Mouse (Mus musculus) urinary bladder, postnatal 25 days (tissue): ENCODE data around the gene Olfr56.
A peak's percentile ranks its signal among the peaks of the same experiment; 100 is the strongest.

Experiments used
- DNase-seq: peaks from one replicate; pipeline ENCODE4 v3.0.0; 2022; ENCODE audit warnings: low spot score

The Olfr56 gene

DNA sequence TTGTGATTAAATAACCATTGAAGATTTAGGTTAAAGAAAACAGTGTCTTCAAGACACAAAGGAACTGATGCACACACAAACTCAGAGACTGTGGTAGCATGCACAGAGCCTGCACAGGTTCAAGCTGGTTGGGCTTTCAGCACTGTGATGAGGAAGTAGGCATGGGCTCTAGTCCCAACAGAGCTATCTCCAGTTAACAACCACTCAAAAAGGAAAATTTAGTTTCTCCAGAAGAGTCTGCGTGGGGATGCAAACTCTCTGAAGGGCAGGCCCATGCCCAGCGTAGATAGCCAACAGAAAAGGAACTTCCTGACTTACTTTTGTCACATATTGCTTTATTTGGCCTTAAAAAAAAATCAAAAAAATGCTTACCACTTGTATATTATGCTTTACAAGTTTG is 114.1 kb downstream of the Olfr56 start:
- no peak for DNase-seq

DNA sequence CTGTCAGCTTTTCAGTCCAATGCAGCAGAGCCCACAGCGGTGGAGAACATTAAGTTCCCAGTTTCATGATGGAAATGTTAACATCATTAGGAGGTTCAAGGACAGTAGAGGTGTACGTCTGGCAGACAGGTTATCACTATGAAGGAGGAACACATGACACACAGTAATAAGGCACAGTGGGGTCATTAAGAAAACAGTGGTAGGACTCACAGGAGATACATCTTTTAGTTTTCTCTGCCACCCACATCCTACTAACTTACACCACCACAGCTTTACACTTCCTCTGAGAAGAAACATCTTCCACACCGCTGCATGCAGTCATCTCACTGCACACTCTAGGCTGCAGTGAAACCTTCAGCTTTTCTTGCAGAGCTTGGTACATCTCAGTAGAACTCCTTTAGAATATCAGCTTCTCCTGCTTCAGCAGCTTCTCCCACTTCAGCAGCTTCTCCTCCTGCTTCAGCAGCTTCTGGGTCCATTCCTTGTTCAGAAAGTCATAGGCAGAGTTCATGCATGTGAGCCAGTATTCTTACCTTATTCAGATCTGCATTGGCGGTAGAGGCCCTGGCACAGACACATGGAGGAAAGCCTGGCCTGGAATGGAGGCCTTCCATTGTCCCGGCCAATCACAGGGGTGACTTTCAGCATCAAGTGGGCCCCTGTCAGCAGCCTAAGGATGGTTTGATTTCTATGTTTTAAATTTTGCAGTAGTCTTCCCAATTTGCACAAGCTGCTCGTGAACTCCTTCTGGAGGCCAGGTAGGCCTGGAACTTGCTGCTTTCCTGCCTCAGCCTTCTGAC is 115.4 kb downstream of the Olfr56 start:
- no peak for DNase-seq

DNA sequence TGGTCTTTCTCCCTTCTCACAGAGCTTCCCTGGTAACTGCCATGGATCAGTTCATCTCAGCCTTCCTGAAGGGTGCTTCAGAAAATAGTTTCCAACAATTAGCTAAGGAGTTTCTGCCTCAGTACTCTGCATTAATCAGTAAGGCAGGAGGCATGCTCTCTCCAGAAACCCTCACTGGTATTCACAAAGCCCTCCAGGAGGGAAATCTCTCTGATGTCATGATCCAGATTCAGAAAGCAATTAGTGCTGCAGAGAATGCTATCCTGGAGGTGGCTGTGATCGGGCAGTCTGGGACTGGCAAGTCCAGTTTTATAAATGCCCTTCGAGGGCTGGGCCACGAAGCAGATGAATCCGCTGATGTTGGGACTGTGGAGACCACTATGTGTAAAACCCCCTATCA is 116.7 kb downstream of the Olfr56 start:
- no peak for DNase-seq

DNA sequence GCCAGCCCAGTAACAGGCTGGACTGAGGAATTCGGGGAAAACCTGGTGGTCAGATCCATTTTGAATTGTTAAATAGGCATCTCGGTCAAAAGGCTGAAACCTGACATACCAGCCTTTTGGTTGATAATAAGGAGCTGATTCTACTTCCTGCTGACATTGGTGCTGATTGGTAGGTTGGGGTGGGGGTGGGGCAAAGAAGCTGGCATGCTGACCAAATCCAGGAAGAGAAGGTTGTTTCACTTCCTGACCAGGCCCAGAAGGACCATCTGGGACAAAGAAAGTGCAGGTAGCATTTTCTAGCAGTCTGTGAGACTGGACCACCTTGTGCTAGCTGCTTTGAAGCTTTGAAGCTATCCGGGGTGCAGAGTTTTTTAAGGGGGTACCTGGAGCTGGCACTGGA is 121.7 kb downstream of the Olfr56 start:
- no peak for DNase-seq

DNA sequence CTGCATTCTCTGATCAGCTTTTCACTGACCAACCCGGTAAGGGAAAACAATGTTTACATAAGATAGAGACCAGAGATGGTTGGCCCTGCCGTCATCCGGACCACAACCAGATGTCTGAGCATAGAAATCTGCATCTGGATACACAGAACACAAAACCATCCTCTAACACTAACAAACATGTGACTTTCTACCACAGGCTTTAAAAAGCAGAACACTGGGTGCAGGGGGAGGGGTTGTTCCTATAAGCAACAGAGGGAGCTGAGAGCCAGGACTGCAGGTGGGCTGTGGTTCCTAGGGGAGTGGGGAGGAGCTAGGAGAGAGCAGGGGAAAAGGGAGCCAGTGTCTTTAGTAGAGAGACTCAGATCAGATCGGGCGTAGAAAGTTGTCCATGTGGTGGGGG is 122.8 kb downstream of the Olfr56 start:
- no peak for DNase-seq

DNA sequence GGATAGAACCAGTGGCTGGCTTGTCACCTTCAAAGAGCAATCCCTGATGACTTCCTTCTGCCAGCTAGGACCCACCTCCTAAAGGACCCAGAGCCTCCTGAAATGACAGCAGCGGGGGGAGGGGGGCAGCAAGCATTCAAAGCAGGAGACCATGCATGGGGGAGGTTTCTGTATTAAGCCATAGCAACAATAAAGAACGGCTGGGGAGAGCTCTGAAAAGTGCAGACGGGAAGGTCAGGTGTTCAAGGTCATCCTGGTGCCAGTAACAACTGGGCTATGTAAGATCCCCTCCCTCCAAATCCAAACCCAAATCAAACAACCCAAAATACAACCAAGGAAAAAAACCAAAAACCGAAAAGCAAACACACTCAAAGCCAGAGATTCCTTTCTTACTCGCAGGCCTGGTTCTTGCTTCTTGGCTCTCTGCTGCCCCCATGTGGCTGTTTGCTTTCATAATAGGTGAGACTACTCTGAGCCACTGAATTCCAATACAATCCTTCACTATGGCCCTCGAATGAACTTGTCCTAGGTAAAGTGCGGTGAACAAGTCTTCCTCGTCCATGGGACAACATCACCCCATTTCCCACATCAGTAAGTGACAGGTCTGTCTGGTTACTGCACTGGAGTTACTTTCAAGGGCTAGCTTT is 124.5 kb downstream of the Olfr56 start:
- peak; percentile 95 for DNase-seq

DNA sequence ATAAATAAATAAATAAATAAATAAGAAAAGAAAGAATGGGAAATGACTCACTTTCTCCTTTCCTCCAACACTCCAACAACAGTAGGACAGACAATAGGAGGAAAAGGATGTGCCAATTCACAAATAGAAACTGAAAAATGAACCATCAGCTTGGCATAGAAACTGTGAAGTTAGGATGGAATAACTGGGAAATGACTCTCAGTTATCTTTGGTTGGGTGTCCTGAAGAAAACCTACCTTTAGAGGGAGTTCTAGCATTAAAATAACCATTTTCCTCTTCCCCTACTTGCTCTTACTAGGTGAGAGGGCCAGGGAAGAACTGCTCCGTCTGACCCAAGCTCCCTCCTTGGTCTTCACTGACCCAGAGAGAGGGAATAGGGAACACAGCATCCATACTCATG is 127.1 kb downstream of the Olfr56 start:
- DNase-seq: no peak

DNA sequence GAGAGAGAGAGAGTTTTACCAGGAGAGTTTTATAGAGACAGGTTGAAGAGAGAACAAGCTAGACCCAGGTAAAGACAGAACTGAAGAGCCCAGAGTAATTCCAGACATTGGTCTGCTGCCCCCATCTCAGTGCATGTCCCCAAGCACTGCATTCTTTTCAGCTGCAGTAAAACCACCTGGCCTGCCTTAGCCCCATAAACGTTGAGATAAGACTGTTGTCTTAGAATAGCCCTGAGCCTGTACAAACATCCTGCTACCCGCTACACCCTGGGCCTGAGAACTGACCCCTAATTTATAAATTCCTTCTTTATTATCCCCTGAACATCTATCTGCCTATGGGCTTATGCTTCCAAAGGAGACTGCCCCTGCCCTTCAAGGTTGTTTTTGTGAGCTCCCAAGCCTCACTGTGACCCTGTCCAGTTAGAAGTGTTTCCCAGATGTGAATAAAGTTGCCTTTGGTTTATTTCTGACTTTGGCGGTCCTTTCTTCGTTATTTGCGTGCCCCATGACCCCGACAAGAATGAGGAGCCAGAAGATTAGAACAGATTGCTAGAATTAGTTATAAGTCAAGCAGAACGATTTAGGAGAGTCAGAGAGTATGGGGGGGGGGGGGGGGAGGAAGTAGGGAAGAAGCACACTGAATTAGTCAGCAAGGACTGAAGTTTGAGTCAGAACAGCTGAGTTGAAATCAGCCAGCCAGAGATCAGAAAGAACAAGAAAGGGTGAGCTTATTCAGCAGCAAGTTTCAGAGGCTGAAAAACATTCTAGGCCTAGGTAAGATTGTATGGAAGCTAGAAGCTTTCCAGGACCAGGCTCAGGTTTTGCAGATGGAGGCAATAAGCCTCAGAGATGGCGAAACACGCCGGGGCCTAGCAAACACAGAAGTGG is 129.2 kb downstream of the Olfr56 start:
- DNase-seq: no peak

DNA sequence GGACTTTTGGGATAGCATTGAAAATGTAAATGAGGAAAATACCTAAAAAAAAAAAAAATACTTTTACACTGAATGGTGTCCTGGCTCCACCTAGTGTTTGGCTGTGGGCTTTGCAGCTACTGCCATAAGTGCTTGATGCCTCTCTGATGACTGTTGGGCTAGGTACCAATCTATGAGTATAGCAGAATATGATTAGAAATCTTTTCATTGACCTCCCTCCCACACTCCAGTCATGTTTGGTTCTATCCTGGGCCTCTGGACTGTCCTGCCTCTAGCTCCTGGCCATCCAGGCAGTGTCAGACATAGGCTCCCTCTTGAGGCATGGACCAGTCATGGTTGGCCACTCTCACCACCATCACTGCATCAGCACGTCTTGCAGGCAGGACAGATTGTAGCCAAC is 130.1 kb downstream of the Olfr56 start:
- no peak for DNase-seq

DNA sequence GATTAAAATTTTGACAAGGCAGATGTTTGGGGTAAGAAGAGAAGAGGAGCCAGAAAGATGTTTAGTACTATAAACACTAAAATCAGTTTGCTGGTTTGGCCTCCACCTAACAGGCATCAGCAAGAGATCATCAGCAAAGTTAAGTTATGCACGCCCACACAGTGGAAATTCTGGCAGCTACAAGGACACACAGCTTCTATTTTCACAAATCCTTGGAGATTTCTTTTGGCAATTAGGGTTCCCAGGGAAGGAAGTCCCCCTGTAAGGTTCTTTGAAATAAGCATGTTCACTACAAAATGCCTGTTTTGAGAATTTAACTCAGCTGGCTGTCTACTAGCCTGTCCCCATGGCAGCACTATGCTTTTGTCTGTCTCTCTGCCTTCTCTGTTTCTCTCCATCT is 132.3 kb downstream of the Olfr56 start:
- DNase-seq: no peak

DNA sequence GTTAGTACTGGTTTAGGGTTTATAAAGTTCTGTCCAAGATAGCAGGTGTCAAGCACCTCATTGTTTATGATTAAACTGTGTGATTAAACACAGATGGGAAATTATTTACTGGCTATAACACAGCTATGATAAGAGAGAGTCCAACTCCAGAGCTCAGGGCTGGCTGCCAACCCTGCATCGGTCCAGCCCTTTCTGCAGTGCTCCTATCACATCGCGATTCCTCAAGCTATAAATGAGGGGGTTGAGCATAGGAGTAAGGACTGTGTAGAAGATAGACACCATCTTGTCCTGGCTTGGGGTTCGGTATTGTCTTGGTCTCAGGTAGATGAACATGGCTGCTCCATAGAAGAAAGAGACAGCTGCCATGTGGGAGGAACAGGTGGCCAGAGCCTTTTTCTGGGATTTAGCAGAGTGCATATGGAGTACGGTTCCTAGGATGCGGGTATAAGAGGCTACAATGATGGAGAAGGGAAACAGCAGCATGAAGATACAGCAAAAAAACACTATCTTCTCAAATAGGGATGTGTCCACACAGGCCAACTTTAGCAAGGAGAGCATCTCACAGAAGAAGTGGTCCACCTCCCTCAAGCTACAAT is 134.0 kb downstream of the Olfr56 start:
- DNase-seq: no peak

DNA sequence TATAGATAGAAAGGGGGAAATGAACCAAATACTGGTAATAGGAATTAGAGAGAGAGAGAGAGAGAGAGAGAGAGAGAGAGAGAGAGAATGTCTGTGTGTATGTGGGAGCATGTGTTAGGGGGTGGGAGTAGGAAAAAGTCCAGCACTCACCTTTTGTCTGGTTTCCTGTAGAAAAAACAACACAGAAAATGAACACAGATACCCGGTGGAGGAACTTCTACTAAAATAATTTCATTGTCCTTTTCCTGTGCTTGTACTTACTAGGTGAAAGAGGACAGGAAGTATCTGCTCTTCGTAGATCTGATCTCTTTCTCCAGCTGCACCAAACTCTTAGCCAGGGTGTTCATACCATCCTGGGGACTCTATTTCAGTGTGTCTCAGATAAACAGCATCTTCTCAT is 135.5 kb downstream of the Olfr56 start:
- DNase-seq: no peak

DNA sequence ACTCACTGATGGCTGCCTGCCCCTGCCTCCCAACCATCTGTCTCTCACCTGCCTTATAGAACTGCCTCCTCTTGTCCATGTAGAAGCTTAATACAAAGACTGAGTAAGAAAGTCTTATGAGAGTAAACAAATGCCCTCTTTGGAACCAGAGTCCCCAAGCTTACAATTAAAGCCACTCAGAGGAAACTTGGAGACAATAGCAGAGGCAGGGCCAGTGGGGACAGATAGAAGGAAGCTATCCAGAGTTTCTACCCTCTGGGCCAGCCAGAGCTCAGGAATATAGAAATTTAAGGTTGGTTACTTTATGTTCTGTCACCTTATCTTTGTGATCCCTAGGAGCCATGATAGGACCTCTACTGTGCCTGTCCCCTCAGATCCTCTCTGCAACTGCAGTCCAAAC is 136.1 kb downstream of the Olfr56 start, which contains the start of gene Olfr1396:
TSS of gene Olfr1396 (minus strand) at position 101 of the 400 bp plus-strand sequence.
- DNase-seq: no peak

DNA sequence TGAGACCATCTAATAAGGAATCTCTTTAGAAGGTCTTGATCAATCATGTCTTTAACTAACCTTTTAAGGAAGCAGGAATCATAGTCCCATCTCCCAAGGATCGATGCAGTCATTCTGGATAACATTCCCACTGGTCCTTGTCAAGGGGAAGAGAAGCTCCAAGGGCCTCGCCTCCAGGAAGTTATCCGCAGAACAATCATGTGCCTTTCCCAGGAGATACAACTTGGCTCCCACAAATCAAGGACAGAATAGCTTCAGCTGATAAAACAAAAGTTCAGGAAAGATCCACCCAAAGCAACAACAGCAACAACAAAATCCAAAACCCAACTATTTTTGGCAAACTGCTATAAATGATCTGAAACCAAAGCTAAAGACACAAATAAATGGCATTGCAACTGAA is 140.9 kb downstream of the Olfr56 start:
- no peak for DNase-seq

DNA sequence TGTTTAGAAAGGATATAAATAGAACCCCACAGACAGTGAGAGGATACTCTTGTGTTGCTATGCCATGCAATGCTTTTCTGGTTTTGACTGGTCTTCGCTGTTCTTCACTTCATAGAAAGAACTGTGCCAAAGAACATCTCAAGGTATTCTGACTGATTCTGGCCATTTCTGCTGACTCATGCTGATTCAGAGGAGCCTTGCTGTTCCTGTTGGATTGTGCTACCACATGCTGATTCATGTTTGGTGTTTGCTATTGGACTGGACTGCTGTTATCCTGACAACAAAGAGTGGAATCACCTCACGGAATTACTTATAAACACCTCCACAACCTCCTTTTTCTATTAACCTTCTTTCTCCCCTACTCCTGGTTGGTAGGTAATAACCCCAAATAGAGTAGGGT is 145.5 kb downstream of the Olfr56 start:
- no peak for DNase-seq

DNA sequence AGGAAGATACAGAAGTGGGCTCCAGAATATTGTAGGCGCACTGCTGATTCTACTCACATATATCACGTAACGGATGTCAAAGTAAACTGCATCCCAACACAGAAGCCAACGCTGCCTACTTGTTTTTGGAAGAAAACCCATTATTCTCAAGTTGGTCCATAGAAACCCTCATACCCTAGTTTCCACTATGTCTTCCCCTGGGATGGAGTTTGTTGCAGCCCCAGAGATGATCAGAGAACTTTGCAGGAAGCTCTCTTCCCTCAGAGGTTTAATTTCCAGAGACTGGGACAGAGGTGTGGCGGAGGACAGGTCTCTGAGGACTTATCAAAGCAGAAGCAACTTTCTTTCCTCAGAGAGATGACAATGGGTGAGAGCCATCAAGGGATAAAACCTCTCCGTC is 163.3 kb downstream of the Olfr56 start, which contains the start of gene Olfr1395:
TSS of gene Olfr1395 (plus strand) at position 301 of the 400 bp plus-strand sequence.
- no peak for DNase-seq

DNA sequence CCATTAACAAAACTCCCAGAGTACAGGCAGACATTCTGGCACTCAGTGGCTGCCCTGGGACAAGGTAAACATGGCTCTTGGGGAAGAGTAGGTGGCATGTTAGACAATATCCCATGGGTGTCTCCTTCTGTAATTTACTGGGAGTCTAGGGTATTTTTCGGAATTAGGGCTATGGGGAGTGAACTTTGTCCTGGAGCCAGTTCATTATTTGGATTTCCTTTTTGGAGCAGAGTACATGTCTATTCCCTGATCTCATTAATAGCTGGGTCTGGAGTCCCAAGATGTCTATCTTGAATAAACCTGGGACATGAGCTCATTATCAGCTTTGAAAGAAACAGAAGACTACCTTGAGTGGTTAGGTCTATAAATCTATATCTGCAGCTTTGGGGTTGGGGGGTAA is 175.4 kb downstream of the Olfr56 start, which contains the start of gene Olfr1394:
TSS of gene Olfr1394 (plus strand) at position 301 of the 400 bp plus-strand sequence.
- no peak for DNase-seq

DNA sequence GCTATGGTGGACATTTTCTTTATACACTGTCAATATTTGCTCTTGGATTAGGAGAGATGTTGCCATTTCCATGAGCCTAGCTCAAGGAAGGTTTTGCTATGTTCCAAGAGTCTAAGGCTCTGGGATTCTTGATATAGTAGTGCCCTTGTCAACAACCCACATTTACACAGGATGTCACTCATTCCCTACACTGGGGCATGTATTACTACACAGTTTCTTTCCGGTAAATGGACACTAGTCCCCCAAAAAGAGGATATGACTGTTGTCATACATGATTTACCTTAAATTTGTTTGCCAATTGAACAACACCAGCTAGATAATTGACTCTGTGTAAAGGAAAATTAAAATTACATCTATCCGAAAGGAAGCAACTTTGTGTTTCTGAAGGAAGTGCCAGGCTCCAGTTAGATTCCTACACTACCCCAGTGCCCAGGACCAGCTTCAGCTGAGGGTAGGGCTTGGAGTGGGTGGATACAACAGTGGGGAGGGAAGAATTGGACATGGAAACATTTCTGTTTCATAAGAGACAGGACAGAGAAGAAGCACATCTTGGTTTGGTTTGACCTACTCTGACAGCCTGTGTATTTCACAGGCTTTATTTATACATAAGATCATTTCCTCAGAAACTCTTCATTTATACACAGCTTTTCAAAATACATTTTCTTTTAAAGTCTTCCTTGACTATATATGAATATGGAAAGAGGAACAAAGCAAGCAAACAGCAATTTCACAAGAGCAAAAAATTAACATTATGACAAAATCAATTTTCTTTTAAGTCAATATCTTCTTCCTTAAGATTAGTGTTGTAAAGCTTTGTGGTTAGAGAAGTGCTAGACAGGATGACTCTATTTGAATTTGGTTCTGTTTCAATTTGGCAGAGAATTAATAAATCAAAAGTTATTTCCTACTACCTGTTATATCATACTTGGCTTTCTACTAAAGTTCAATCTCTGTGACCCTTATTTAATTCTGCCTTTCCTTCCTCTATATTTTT is 178.4 kb downstream of the Olfr56 start:
- DNase-seq: no peak

DNA sequence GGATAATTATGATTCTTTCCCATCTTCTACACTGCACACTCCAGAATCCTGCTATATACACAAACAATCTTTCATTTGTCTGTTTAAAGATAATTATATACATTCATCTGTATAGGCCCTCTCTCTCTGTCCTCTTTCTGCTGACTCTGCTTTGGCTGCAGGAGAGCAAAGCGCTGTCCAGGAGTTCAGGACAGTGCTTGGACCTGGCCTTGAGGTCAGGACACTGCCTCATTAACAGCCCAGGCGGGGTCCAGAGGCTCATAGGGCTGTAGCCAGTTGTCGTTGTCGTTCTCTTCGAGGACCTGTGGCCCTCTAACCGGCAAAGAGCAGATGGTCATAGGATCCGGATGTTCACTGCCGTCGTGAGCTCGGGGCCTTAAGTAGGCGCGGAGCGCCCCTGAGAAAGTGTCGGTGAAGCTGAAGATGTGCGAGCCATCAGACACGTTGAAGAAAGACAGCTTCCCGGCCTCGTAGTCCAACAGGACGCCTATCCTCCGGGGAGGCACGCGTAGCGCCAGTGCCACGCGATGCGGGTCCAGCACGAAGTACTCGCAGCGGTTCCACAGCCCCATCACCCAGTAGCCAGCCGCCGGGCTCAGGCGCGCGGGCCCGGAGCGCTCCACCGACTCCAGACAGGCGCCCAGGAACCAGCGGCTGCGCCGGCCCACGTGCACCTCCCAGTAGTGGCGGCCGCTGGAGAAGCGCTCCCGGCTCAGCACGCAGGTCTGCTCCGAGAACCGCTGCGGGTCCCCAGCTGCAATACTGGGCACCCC is 190.3 kb downstream of the Olfr56 start:
- no peak for DNase-seq

DNA sequence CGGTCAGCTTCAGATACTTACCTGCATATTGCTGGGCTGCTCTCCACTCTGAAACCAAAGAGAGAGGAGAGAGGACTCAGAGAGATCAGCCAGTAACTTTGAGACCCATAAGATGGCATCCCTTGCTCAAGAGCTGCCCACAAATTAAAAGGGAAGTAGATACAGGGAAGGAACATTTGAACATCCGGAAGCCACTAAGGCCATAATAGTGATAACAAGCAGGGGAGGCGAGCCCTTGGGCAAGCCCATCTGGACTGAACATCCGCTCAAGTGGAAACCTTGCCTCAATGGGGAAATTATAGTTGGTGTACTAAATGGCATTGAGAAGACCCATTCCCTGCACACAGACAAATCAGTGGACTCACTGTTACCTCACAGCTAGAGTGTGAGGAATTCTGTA is 191.9 kb downstream of the Olfr56 start:
- no peak for DNase-seq
